Mouse (Mus musculus) spleen, adult 2 months (tissue): Measurements from ENCODE around the gene B3glct.

Experiments
- CTCF ChIP-seq: fragments of 200-500 bp; IDR thresholded peaks from 2 replicates; pipeline ENCODE4 v1.5.1; 2011; ENCODE audit warnings: mild to moderate bottlenecking, inconsistent platforms; ENCODE audit not compliant: insufficient read depth, insufficient read length, insufficient replicate concordance; ENCODE audit errors: extremely low read depth
- POLR2A ChIP-seq: fragments of 200-500 bp; IDR thresholded peaks from 2 replicates; pipeline ENCODE4 v1.6.1; 2011; ENCODE audit warnings: low read depth, low read length, inconsistent platforms

DNA sequence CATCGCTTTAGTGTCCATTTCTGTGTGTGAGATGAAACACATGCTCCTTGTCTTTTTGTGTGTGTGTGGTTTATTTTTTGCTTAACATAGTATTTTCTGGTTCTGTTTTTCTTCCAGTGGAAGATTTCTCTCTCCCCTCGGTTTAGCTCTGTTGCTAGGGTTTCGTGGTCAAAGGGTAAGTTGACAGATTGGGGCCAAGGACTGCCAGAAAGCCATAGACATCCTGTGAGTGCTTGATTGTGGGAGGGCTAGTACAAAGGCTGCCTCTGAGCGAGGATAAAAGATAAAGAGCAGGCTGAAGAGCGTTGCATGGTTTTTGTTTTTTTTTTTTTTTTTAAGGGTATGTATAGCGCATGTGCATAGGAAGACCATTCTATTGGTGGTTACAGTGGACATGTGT lies 133.8 kb downstream of the B3glct start:
- TF ChIP-seq CTCF (no peak), POLR2A (no peak)
